Mouse (Mus musculus) adrenal gland, adult 2 months (tissue): ENCODE measurements around the gene Kdm1a. TPM values are rescaled to one million over a fixed set of nuclear protein-coding genes. Genes with fewer than 3 reads are reported as not detected.

Experiments used
- DNase-seq: peaks from one replicate; pipeline ENCODE4 v3.0.0; 2021
- microRNA-seq, 2 experiments: library from miRNA; unstranded; fragments of <30 nt; microRNA quantifications; one replicate each; pipeline ENCODE4 v1.2.0; 2021
- polyA plus RNA-seq: library from polyadenylated mRNA; depleted of rRNA; stranded (reverse); fragments of >200 nt; gene quantifications from 2 replicates; pipeline ENCODE4 v1.2.3, GENCODE M21; 2012; rRNA removed
- total RNA-seq, 2 experiments: library from RNA; stranded (reverse); gene quantifications; 2 replicates each; pipeline ENCODE4 v1.2.3; 2021

Kdm1a gene
- total and polyA plus RNA-seq, 3 experiments: 12.4 to 42.5 (median 37.5) TPM

DNA sequence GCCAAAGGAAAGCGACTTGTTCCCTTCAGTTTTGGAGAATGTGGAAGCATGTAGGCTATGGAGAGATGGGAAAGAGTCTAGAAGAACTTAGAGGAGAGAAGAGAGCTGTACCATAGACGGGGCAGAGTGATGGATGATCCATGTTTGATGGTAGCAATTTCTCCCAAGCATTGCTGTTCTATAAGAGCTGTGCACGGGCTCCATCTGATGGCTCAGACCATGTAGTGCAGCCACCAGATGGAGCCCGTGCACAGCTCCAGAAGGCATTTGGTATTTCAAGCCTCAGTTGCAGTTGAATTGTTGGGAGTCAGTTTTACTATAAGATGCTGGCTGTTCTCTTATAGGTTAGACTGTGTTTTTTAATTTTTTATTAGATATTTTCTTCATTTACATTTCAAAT is 76.1 kb downstream of the Kdm1a start:
- DNase-seq: peak; percentile 48

DNA sequence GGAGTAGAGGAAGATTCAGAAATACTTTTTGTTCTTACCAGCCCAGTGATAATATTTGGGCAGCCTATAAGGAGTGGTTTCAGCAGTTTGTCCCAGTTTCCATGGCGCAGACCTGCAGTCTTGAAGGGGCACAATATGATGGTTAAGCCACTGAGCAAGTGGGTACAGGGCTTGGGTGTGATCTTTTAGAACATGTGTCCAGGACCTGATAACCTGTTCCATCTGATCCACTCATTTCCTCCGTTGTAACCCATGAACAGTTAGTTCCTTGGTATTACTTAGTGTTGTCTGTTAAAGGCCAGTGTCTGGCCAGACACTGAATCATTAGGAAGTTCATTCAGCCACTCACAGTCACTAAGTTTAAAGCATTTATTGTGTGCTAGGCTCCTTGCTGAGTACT is 78.2 kb downstream of the Kdm1a start:
- no peak for DNase-seq

GRCm38 (mm10) chr4:136521898-136522297 is 80.6 kb downstream of the Kdm1a start:
- DNase-seq: no peak

DNA sequence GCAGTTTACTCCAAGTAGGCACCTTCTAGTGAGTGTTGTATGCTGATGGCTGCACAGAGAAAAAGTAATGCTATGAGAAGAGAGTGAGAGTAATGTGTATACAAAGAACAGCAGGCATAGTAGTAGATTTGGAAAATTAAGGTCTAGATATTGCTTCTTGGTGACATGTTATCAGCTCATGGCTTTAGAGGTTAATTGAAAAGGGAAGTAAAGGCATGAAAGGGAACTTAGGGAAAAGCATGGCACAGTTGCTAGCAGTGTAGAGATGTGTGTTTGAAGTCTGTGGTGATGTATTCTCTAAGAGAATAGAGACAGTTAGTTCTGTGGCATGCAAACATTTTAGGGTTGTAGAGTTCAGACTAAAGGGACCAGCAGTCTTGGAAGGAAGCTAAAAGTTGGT is 82.7 kb downstream of the Kdm1a start:
- DNase-seq: no peak

DNA sequence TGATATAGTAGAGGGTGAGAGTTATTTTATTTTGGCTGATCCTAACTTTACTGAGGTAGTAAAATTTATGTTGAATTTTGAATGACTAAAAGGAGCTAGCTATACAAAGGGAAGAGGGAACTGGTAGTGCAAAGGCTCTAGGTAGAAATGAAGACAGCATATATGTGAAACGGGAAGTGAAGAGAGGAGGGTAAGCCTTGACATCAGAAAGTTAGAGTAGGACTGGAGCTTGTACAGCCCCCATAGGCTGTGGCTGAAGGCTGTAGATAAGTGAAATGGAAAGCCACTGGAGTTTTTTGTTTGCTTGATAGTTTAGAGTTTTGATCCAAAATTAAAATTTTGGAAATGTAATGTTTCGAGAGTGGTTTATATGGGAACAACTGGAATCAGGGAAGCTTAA is 83.9 kb downstream of the Kdm1a start:
- no peak for DNase-seq

DNA sequence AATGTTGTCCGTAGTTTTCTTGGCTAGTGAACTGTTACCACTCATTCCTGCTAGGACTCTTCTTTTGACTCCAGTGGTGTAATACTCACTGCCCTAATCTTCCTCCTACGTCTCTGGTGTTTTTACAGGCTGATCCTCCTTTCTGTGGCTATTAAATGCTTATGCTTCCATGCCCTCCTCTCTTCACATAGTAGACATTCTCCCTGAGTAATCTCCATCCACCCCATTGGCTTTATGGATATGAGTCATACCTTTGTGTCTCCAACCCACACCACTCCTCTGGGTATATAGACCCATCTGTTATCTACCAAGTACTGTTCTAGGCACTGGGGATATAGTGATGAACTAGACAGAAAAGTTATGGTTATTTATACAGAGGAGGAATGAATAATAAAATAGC is 84.4 kb downstream of the Kdm1a start:
- no peak for DNase-seq

- DNase-seq: peak; percentile 10
Observed at GRCm38 (mm10) chr4:136512905-136513304, 89.6 kb downstream of the Kdm1a start.

DNA sequence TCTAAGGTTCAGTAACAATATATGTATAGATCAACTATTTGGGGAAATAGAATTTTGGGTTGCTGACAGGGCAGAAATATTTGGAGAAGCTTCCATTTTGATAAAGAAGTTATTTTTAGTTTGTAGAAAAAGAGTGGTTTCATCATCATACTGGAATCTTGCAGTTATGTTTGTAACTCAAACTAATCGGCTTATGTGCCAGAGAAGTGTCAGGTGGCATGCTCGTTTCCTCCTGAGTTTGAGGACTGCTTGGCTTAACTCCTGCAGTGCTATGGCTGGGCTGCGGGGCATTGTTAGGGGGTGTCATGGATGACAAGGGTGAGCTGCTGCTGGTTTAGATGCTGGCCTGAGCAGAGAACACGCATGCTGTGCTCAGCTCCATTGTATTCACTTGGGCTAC is 90.8 kb downstream of the Kdm1a start:
- no peak for DNase-seq

- DNase-seq: peak; percentile 52
Observed at GRCm38 (mm10) chr4:136509857-136510256, 92.7 kb downstream of the Kdm1a start.

GRCm38 (mm10) chr4:136505426-136506215 is 96.9 kb downstream of the Kdm1a start:
- DNase-seq: peak; percentile 14

Small RNA genes lying within 50 kb of the gene (microRNA-seq; reads per million reads assigned to microRNA genes)
- 0 reads per million in 2 experiments for gene Gm22180

Other genes starting within 250 kb of the Kdm1a start
- gene Htr1d, start 179.2 kb downstream of the Kdm1a start, total RNA-seq: not detected
- gene Htr1d, start 179.2 kb downstream of the Kdm1a start, polyA plus RNA-seq: 0.07 TPM in 1 of 2 replicates, not detected in the other
- gene 6030445D17Rik, start 140.5 kb downstream of the Kdm1a start, total RNA-seq: not detected
- gene 6030445D17Rik, start 140.5 kb downstream of the Kdm1a start, polyA plus RNA-seq: 0.18 and 0.36 TPM in 2 replicates
- gene Luzp1, start 133.0 kb downstream of the Kdm1a start, total RNA-seq: 10 to 100 TPM; 29.3 to 37.1 TPM
- gene Luzp1, start 133.0 kb downstream of the Kdm1a start, polyA plus RNA-seq: 3.9 and 4.4 TPM in 2 replicates
- not detected for gene Tex46, start 7.7 kb upstream of the Kdm1a start, total RNA-seq
- gene Tex46, start 7.7 kb upstream of the Kdm1a start, polyA plus RNA-seq: not detected in 2 replicates
- gene Lactbl1, start 19.9 kb upstream of the Kdm1a start, total RNA-seq: not detected
- 0.06 TPM in 1 of 2 replicates, not detected in the other for gene Lactbl1, start 19.9 kb upstream of the Kdm1a start, polyA plus RNA-seq
- 10 to 100 TPM; 18.1 to 26.2 TPM for gene Ephb2, start 233.3 kb upstream of the Kdm1a start, total RNA-seq
- gene Ephb2, start 233.3 kb upstream of the Kdm1a start, polyA plus RNA-seq: 83.5 and 101 TPM in 2 replicates